Mouse (Mus musculus) cortical plate, adult 2 months (tissue): ENCODE data around the gene Zfand4. TPM values are rescaled to one million over a fixed set of nuclear protein-coding genes. Genes with fewer than 3 reads are reported as not detected.
"Not testable (repeated sequence)": the region's sequence is repeated elsewhere in the genome, so short reads cannot be mapped to it uniquely, and the experiment has no call there.

Experiments
- H3K27ac ChIP-seq: fragments of 200-500 bp; 2 replicates; pipeline ENCODE4 v1.5.1; 2012; ENCODE audit warnings: low read length, control low read depth, inconsistent platforms; ENCODE audit not compliant: insufficient read depth
- H3K4me1 ChIP-seq: fragments of 200-500 bp; 2 replicates; pipeline ENCODE4 v1.6.1; 2011; ENCODE audit warnings: low read length; ENCODE audit not compliant: control insufficient read depth, insufficient read depth
- H3K4me3 ChIP-seq: fragments of 200-500 bp; 2 replicates; pipeline ENCODE4 v1.5.1; 2011; ENCODE audit warnings: mild to moderate bottlenecking, low read length, control low read depth; ENCODE audit not compliant: insufficient read depth
- CTCF ChIP-seq: fragments of 200-500 bp; IDR thresholded peaks from 2 replicates; pipeline ENCODE4 v1.5.1; 2011; ENCODE audit warnings: mild to moderate bottlenecking, control low read depth, low read length; ENCODE audit not compliant: insufficient read depth; ENCODE audit errors: extremely low read depth
- POLR2A ChIP-seq: fragments of 200-500 bp; IDR thresholded peaks from 2 replicates; pipeline ENCODE4 v1.6.1; 2011; ENCODE audit warnings: mild to moderate bottlenecking, low read length, control low read depth; ENCODE audit not compliant: insufficient read depth; ENCODE audit errors: extremely low read depth
- polyA plus RNA-seq: library from polyadenylated mRNA; depleted of rRNA; stranded (reverse); fragments of >200 nt; gene quantifications from 2 replicates; pipeline ENCODE4 v1.2.3, GENCODE M21; 2012

The Zfand4 gene
- polyA plus RNA-seq, 1 experiment: 6.1 TPM

- TF ChIP-seq POLR2A (no peak), CTCF (no peak)
- no peak overlapping the region for H3K27ac ChIP-seq
- H3K4me1 ChIP-seq: no peaks in the 10 kb centered on the region; the same call in 1 of the 2 replicates
- H3K4me3 ChIP-seq: no peak overlapping the region
These were observed 83.9 kb downstream of the Zfand4 start for GRCm38 (mm10) chr6:116347953-116348352.

DNA sequence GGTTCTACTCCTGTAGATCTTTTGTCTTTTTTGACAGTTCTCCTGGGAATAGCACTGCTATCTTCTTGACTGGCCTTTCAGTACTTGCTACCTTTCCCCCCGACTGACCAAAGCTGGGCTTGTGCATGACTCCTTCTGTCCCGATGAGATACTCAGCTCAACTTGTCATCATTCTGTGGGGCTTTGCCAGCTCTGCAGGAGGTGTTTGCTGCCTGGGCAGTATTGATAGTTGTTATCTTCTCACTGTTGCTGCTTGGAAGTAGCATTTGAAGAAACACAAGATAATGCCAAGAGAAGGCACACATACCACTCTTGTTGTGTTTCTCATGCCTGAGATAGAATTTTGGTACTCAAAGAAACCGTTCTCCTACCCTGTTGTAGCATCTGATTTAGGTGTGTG is 86.0 kb downstream of the Zfand4 start:
- TF ChIP-seq POLR2A: no peak
- TF ChIP-seq CTCF: no peak
- H3K4me3 ChIP-seq: no peak overlapping the region
- H3K27ac ChIP-seq: no peak overlapping the region
- H3K4me1 ChIP-seq: no peaks in the 10 kb centered on the region; the same call in 1 of the 2 replicates

DNA sequence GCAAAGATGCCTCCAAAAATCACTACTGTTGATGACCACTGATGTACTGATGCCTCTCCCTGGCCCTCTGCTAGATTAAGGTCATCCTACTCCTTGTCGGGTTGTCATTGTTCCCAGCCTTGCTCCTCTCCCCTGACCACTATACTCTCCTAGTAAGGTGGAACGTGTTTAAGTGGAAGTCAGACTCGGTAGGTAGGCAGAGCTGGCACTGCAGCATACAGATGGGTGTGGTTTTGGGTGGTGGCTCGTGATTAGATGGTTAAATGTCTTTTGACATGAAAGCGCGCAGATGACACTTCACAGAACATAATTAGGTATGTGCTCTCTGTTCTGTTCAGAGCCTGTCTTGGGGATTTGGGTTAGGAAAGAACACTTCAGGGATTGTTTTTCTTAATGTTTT is 86.6 kb downstream of the Zfand4 start:
- no peak for TF ChIP-seq POLR2A
- no peak for TF ChIP-seq CTCF
- H3K4me3 ChIP-seq: no peak overlapping the region
- no peak overlapping the region for H3K27ac ChIP-seq
- no peaks in the 10 kb centered on the region; the same call in 1 of the 2 replicates for H3K4me1 ChIP-seq

- H3K4me3 ChIP-seq: no peak overlapping the region
- H3K4me1 ChIP-seq: no peaks in the 10 kb centered on the region; the same call in 1 of the 2 replicates
- TF ChIP-seq POLR2A (no peak), CTCF (no peak)
- H3K27ac ChIP-seq: no peak overlapping the region
These were observed 87.5 kb downstream of the Zfand4 start for GRCm38 (mm10) chr6:116351534-116351933.

GRCm38 (mm10) chr6:116353428-116353827 is 89.4 kb downstream of the Zfand4 start:
- TF ChIP-seq CTCF (no peak), POLR2A (no peak)
- Histone ChIP-seq H3K4me3 (no peak overlapping the region), H3K27ac (no peak overlapping the region), H3K4me1 (peaks cover 2% of the 10 kb centered on the region)

- H3K4me1 ChIP-seq, H3K4me3 ChIP-seq, H3K27ac ChIP-seq: not testable (repeated sequence)
These were observed 92.4 kb downstream of the Zfand4 start for GRCm38 (mm10) chr6:116356311-116356947.

- Histone ChIP-seq H3K27ac (no peak overlapping the region), H3K4me1 (peaks cover 5% of the 10 kb centered on the region; the same call in 1 of the 2 replicates), H3K4me3 (no peak overlapping the region)
- no peak for TF ChIP-seq POLR2A
- no peak for TF ChIP-seq CTCF
These were observed 92.9 kb downstream of the Zfand4 start for GRCm38 (mm10) chr6:116356948-116357325.

DNA sequence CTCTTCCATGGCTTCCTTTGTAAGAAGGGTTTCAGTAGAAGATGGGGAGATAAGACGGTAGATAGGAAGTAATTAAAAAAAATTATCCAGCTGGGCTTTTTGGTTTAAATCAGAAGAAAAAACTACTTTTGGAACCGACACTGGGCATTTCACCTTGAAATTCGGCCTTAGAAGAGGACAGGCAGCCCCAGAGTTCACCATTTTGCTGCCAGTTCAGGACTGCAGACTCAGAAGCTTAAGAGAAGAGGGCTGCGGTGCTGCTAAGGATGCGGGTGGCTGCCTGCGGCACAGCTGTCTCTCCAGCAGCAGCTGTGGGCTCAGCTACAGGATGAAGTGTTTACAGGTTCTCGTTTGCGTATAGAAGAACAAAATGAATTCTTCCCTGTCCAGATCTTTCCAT is 94.0 kb downstream of the Zfand4 start:
- no peak for TF ChIP-seq POLR2A
- TF ChIP-seq CTCF: no peak
- no peak overlapping the region for H3K27ac ChIP-seq
- peaks cover 5% of the 10 kb centered on the region; the same call in 1 of the 2 replicates for H3K4me1 ChIP-seq
- no peak overlapping the region for H3K4me3 ChIP-seq

GRCm38 (mm10) chr6:116359256-116359655 is 95.2 kb downstream of the Zfand4 start:
- Histone ChIP-seq H3K4me1 (peaks cover 5% of the 10 kb centered on the region; the same call in 1 of the 2 replicates), H3K4me3 (no peak overlapping the region), H3K27ac (no peak overlapping the region)
- TF ChIP-seq CTCF (no peak), POLR2A (no peak)

DNA sequence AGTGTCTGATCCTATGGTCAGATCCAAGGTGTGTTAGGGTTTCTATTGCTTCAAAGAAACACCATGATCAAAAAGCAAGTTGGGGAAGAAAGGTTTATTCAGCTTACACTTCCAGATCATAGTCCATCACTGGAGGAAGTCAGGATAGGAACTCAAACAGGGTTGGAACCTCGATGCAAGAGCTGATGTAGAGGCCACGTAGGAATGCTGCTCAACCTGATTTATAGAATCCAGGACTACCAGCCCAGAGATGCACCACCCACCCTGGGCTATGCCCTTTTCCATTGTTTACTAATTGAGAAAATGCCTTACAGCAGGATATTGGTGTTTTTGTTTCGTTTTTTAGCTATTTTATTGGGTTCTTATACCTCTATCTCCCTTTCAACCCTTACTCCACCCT is 97.4 kb downstream of the Zfand4 start:
- no peak overlapping the region for H3K4me3 ChIP-seq
- TF ChIP-seq CTCF: no peak
- no peak for TF ChIP-seq POLR2A
- peaks cover 5% of the 10 kb centered on the region; the same call in 1 of the 2 replicates for H3K4me1 ChIP-seq
- H3K27ac ChIP-seq: no peak overlapping the region

DNA sequence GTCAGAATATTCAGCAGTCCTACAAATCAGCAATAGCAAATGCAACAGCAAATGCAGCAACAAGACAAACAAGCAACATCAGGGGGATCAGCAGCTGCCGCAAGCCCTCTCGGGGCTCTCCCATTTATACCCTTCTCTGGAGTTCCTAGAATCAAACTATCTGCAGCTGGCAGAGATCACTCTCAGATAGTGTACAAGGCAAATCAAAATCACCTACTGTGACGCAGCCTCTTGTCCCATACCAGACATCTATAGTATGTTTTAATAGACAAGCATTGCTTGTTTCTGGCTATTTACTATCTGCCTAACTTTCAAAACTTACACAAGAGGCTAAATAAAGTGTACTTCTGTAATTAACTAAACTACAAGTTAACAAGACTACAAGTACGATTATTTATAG is 98.0 kb downstream of the Zfand4 start:
- H3K4me1 ChIP-seq: peaks cover 4% of the 10 kb centered on the region; the same call in 1 of the 2 replicates
- no peak for TF ChIP-seq CTCF
- no peak for TF ChIP-seq POLR2A
- no peak overlapping the region for H3K27ac ChIP-seq
- H3K4me3 ChIP-seq: no peak overlapping the region

DNA sequence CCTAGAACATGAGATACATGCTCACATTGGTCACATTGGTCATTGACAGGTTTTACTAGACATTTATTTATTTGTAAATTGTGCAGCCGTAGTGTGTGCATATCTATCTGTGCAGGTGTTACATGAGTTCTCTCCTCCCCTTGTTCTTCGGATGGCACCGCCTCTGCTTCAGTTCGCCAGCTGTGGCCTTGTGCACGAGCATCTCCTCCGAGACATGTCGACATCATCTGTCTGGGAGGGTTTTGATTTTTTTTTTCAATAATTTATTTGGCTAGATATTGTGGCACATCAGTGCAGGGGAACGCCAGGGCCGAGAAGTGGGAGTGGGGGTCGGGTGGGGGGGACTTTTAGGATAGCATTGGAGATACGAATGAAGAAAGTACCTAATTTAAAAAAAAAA is 103.9 kb downstream of the Zfand4 start:
- no peak for TF ChIP-seq POLR2A
- TF ChIP-seq CTCF: no peak
- Histone ChIP-seq H3K4me3 (no peak overlapping the region), H3K27ac (no peak overlapping the region), H3K4me1 (no peaks in the 10 kb centered on the region)
